Mouse (Mus musculus): ENCODE measurements at regions not wholly inside any gene's neighbourhood (a gene's known extent, or its start where the extent isn't known, plus 50 kb on each side); places are given as distances from the start of the nearest gene placed in this dataset.

DNA sequence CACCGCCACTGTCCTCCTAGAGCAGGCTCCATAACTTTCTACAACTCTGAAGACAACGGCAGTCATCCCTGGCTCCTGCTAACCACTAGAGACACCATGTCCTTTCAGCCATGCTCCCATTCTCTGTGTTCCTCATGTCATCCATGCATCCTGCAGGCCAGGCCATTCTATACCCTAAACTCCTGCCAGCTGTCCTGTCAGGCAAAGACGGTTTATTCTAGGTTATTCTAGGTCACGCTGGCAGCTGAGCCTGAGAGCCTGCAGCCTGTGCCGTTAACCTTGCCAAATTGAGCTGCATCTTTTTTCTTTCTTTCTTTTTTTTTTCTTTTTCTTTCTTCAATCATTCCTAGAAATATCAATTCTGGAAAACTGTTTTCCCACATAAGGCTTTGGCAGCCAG lies 406.0 kb upstream of the Acvr2a start:
- TF ChIP-seq EP300 (optimal IDR thresholded peaks at IDR 0.05): no peak
- TF ChIP-seq CTCF (IDR thresholded peaks at IDR 0.05; ENCODE audit: low read depth): no peak
